Mouse (Mus musculus): ENCODE data around the gene Zfp213.
"Not testable (repeated sequence)": the region's sequence is repeated elsewhere in the genome, so short reads cannot be mapped to it uniquely, and the experiment has no call there.

Gene Zfp213

GRCm38 (mm10) chr17:23543325-23543724 is 20.7 kb downstream of the Zfp213 start:
- no peak for DNase-seq

DNA sequence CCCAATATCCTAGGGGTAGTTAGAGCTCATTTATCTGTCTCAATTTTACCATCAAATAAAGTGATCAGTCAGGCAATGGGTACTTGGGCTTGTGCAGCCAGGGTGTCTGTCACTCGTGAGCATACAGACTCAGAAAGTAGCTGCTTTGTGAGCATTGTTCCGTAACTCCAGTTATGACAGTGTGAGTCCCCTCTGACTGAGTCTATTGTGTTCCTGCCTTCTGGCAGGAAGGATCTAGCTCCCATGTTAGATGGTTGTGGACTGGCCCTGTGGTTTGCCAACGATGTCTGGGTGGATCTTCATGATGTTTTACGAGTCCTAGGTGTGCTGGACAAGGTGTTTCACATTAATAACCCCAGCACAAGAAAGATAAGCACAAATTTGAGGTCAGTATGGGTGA is 21.2 kb downstream of the Zfp213 start:
- DNase-seq: no peak

- no peak for DNase-seq
Observed at GRCm38 (mm10) chr17:23542004-23542720, 21.9 kb downstream of the Zfp213 start.

DNA sequence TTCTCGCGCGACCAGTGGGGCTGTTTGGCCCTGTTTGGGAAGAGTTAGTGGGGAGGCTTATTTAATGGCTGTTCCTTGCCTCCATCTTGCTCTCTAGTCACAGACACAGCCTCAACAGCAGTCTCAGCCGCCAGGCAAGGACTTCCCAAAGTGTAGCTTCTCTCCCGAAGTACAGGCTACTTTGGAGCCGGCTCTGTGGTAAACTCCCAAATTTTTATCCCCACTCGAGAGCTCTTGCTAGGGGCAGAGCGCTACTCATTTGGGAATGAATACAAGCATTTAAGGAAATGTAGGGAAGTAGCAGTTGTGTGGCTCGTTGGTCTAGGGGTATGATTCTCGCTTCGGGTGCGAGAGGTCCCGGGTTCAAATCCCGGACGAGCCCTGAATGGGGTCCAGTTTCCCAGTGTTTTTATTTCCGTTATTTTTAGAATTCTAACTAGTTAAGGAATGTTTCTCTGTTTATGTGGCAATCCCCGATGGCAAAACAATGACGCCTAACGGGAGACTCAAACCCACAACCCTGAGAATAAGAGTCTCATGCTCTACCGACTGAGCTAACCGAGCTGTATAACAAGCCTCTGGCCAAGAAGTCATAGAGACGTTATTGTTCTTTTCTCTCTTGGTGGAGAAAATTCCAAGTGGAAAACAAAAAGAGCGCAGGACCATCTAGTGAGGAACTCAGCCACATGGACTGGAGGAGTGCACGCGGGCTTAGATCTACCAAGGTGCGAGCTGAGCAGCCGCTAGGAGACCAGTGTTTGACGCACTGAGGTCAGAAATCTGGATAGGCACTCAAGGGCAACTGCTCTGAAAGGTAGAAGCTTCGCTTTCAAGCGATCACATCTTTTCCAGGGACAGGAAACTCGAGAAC is 23.2 kb downstream of the Zfp213 start:
- DNase-seq: peak in 1 of 2 experiments; percentile 15

DNA sequence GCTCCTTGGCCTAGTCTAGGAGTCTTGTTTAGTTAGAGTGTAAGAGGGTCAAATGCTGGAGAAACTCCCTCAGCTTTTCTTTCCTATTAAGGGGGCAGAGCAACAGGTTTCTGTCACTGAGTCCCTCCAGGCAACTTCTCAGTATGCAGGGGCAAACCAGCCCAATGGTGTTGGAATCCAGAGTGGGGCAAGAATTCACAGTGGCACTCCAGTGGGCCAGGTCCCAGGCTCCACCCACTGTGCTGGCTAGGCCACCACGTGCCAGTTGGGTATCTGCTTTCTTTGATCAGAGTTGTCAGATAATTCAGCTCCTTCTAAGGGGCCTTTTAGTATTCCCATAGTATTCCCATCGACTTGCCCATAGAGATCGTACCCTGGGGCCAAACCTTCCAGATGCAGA is 23.9 kb downstream of the Zfp213 start:
- DNase-seq: no peak

DNA sequence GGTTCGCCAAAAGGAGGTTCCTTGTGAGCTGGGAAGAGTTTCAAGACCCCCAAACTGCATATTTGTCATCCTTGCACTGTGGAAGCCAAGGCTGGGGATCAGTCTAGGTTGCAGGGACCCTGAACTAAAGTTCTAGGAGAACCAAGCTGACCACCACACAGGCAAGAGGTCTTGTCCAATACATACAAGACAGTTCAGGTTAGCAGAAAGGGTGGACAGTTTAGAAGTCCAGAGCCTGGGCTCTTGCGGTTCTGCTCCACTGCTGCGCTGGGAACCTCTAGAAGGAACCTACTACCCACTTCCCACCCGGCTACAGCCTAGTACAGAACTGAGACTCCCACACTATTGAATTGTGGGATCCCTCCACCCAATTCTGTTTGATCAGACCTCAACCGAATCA is 24.4 kb downstream of the Zfp213 start:
- no peak for DNase-seq

- DNase-seq: no peak
Observed at GRCm38 (mm10) chr17:23538299-23539015, 25.6 kb downstream of the Zfp213 start.

DNA sequence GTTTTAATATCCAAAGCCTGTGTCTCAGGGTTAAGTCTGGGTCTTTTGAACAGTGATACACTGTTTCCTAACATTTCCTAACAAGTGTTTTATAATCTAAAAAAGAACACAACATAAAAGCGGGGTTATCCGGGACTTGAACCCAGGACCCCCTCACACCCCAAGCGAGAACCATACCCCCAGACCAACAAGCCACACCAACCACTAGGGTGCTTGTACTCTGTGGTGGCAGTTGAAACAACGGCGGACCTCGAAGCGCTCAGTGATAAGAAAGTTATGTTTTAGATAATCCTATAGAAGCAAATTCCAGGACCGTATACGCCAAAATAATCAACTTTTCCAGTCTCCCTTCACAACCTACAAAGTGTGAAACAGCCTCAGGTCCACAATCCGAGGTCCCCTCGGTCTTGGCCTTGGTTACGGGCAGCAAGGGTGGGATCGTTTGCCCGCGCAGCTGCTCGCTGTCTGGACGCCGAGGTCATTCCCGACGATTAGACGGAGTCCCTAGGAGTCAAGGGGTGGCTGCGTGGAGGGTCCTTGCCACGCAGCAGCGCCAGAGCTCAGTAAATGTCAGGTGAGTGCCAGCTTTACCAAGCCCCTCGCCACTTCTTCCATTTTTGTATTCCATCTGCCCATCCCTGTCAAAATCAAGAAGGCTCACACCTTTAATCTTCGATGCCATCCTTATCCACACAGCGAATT is 26.3 kb downstream of the Zfp213 start:
- DNase-seq: no peak

- not testable (repeated sequence) for DNase-seq
Observed at GRCm38 (mm10) chr17:23535046-23535788, 28.8 kb downstream of the Zfp213 start.

GRCm38 (mm10) chr17:23533591-23534490 is 30.2 kb downstream of the Zfp213 start:
- not testable (repeated sequence) for DNase-seq

- DNase-seq: not testable (repeated sequence)
Observed at GRCm38 (mm10) chr17:23531408-23531807, 32.6 kb downstream of the Zfp213 start.

- DNase-seq: not testable (repeated sequence)
Observed at GRCm38 (mm10) chr17:23522941-23523732, 40.9 kb downstream of the Zfp213 start.

GRCm38 (mm10) chr17:23518701-23519423 is 45.2 kb downstream of the Zfp213 start:
- DNase-seq: no peak

Data from cerebellum, adult 18-20 months (tissue).